Mouse (Mus musculus) liver, adult 2 months (tissue): ENCODE measurements around the gene Sec14l1.

Experiments used
- CTCF ChIP-seq: fragments of 200-500 bp; IDR thresholded peaks from 2 replicates; pipeline ENCODE4 v1.5.1; 2011; ENCODE audit warnings: low read depth, low read length, control low read depth
- POLR2A ChIP-seq: fragments of 200-500 bp; IDR thresholded peaks from 2 replicates; pipeline ENCODE4 v1.6.1; 2011; ENCODE audit warnings: low read length, control low read depth; ENCODE audit not compliant: insufficient read depth; ENCODE audit errors: extremely low read depth

DNA sequence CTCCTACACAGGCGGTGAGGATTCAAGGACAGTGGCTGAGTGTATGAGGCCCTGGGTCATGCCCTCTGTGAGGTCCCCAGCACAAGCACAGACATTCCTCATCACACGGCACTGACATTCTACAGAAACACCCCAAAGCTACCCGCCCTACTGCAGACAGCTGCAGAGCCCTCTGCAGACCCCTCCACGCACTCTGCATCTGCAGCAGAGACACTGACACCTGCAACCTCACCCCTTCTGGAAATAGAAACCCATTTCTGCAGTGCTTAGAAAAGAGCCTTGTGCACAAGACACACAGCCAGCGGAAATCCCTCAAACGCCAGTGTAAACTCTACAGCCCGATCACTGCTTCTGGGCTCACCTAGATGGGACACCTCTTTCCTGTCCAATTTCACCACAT lies 44.3 kb upstream of the Sec14l1 start:
- TF ChIP-seq POLR2A (no peak), CTCF (no peak)
